Mouse (Mus musculus) embryonic facial prominence, embryonic 13.5 days (tissue): ENCODE results near the gene Cdr2. TPM values are rescaled to one million over a fixed set of nuclear protein-coding genes. Genes with fewer than 3 reads are reported as not detected.
"Not testable (repeated sequence)": the region's sequence is repeated elsewhere in the genome, so short reads cannot be mapped to it uniquely, and the experiment has no call there.

Source experiments
- ATAC-seq: fragments of 200-750 bp; cut with Nextera tagmentation; 2 replicates; pipeline ENCODE4 v1.8.0; 2017; ENCODE audit warnings: low read depth; ENCODE audit not compliant: insufficient number of reproducible peaks, insufficient read depth, low FRiP score, low TSS enrichment
- H3K27ac ChIP-seq: fragments of 300-500 bp; sonication (generic); 2 replicates; pipeline ENCODE4 v1.5.1; 2015; ENCODE audit warnings: moderate library complexity, mild to moderate bottlenecking, inconsistent platforms
- H3K27me3 ChIP-seq: fragments of 300-500 bp; sonication (generic); 2 replicates; pipeline ENCODE4 v1.6.1; 2015; ENCODE audit warnings: mild to moderate bottlenecking, inconsistent platforms
- H3K36me3 ChIP-seq: fragments of 300-500 bp; sonication (generic); 2 replicates; pipeline ENCODE4 v1.6.1; 2015; ENCODE audit warnings: mild to moderate bottlenecking, inconsistent platforms
- H3K4me1 ChIP-seq: fragments of 300-500 bp; sonication (generic); 2 replicates; pipeline ENCODE4 v1.6.1; 2015; ENCODE audit warnings: inconsistent platforms
- H3K4me2 ChIP-seq: fragments of 300-500 bp; sonication (generic); 2 replicates; pipeline ENCODE4 v1.6.1; 2015; ENCODE audit warnings: moderate library complexity, mild to moderate bottlenecking, inconsistent platforms
- H3K4me3 ChIP-seq: fragments of 300-500 bp; sonication (generic); 2 replicates; pipeline ENCODE4 v1.5.1; 2015; ENCODE audit warnings: mild to moderate bottlenecking, inconsistent platforms
- H3K9ac ChIP-seq: fragments of 300-500 bp; sonication (generic); 2 replicates; pipeline ENCODE4 v1.6.1; 2015; ENCODE audit warnings: mild to moderate bottlenecking, inconsistent platforms
- H3K9me3 ChIP-seq: fragments of 300-500 bp; sonication (generic); 2 replicates; pipeline ENCODE4 v1.6.1; 2016; ENCODE audit warnings: inconsistent platforms
- WGBS: fragments of 180-500 bp; shearing (Covaris S2); methylation state at CpG from one replicate; pipeline ENCODE4 v1.1.7; 2015; ENCODE audit warnings: mixed read lengths; 5-methylcytosine and 5-hydroxymethylcytosine counted together
- polyA plus RNA-seq: library from polyadenylated mRNA; unstranded; fragments of >200 nt; fragmentation: Nextera tagmentation; extraction: Ambion mirVana; gene quantifications from 2 replicates; pipeline ENCODE4 v1.2.1, GENCODE M21; 2015

Gene Cdr2
- polyA plus RNA-seq, 1 experiment from 2014 or later, result 10.5 TPM

DNA sequence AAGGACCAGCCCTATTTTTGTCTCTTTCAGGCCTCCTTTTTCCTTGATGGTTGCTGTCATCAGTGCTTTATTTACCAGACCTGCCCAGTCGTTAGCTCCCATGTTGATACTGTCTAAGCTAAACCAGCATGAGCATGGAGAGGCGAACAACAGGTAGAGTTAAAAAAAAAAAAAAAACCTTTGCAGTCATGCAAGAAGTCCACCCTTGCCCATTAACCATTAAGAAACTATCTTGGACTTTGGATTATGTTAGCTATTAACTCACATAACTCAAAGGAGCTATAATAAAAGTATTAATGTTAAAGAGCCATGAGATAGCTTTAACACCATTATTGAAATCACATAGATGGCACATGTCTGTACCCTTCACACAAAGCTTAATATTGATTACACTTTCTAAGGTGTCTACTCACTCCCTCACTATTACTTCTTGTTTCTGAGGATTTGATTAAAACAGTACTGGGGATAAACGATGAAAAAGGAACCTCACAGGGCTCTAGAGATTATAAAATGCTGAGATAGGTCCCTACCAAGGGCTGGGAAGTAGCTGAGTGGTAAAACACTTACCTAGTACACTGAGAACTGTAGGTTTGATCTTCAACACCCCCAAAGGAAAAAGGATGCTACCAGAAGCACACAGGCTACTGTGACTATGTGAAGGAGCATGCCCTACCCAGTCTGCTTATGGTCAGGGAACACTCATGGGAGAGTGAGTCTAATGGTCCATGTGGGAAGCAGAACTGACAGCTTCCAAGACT, 18.1 kb upstream of the Cdr2 start:
- 69% methylated on average over 3 of the region's 3 CpGs for whole genome bisulfite sequencing
- H3K4me2 ChIP-seq, result no peak overlapping the region
- no peak for ATAC-seq
- H3K9ac ChIP-seq, result no peak overlapping the region
- no peak overlapping the region for H3K4me3 ChIP-seq
- H3K36me3 ChIP-seq, result no peaks in the 10 kb centered on the region
- no peaks in the 10 kb centered on the region for H3K4me1 ChIP-seq
- H3K9me3 ChIP-seq, result no peaks in the 10 kb centered on the region
- no peak overlapping the region for H3K27ac ChIP-seq
- H3K27me3 ChIP-seq, result no peaks in the 10 kb centered on the region

- 70% methylated on average over 2 of the region's 2 CpGs for WGBS
- H3K9me3 ChIP-seq, result no peaks in the 10 kb centered on the region
- H3K27ac ChIP-seq, result no peak overlapping the region
- no peak overlapping the region for H3K9ac ChIP-seq
- no peaks in the 10 kb centered on the region for H3K36me3 ChIP-seq
- no peaks in the 10 kb centered on the region for H3K4me1 ChIP-seq
- H3K27me3 ChIP-seq, result no peaks in the 10 kb centered on the region
- H3K4me2 ChIP-seq, result no peak overlapping the region
- no peak overlapping the region for H3K4me3 ChIP-seq
- no peak for ATAC-seq
Observed at GRCm38 (mm10) chr7:120999021-120999530, 17.0 kb upstream of the Cdr2 start.

GRCm38 (mm10) chr7:120991191-120991590, 9.1 kb upstream of the Cdr2 start:
- no peaks in the 10 kb centered on the region for H3K9me3 ChIP-seq
- H3K27ac ChIP-seq, result no peak overlapping the region
- no peak overlapping the region for H3K4me2 ChIP-seq
- no peak for ATAC-seq
- no peak overlapping the region for H3K4me3 ChIP-seq
- WGBS, result 68% methylated on average over 8 of the region's 8 CpGs
- no peak overlapping the region for H3K9ac ChIP-seq
- H3K27me3 ChIP-seq, result no peaks in the 10 kb centered on the region
- H3K36me3 ChIP-seq, result no peaks in the 10 kb centered on the region
- H3K4me1 ChIP-seq, result no peaks in the 10 kb centered on the region

DNA sequence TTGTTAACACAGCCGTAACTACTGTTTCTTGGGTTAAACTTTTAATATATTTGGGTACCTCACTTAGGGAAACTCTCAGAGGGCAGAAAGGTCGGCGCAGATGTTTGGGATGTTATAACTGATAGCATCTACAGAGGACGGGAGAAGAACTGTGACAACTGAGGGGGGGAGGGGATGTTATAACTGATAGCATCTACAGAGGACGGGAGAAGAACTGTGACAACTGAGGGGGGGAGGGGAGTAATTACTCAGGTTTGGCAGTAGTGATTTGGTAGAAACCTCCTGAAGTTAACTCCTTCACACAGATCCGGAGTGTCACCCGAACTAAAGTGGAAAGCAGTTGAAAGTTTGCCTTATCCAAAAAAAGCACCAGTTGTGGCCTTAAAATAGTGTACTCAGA, 856 bp upstream of the Cdr2 start:
- Histone ChIP-seq H3K36me3 (no peaks in the 10 kb centered on the region), H3K27ac (peak overlapping the region; percentile 80; the same call in 1 of the 2 replicates), H3K9me3 (no peaks in the 10 kb centered on the region), H3K27me3 (no peaks in the 10 kb centered on the region), H3K4me2 (peak overlapping the region; percentile 84), H3K4me3 (peak overlapping the region; percentile 91), H3K9ac (peak overlapping the region; percentile 83), H3K4me1 (peaks cover 25% of the 10 kb centered on the region)
- 8% methylated on average over 7 of the region's 7 CpGs for WGBS
- ATAC-seq, result no peak

DNA sequence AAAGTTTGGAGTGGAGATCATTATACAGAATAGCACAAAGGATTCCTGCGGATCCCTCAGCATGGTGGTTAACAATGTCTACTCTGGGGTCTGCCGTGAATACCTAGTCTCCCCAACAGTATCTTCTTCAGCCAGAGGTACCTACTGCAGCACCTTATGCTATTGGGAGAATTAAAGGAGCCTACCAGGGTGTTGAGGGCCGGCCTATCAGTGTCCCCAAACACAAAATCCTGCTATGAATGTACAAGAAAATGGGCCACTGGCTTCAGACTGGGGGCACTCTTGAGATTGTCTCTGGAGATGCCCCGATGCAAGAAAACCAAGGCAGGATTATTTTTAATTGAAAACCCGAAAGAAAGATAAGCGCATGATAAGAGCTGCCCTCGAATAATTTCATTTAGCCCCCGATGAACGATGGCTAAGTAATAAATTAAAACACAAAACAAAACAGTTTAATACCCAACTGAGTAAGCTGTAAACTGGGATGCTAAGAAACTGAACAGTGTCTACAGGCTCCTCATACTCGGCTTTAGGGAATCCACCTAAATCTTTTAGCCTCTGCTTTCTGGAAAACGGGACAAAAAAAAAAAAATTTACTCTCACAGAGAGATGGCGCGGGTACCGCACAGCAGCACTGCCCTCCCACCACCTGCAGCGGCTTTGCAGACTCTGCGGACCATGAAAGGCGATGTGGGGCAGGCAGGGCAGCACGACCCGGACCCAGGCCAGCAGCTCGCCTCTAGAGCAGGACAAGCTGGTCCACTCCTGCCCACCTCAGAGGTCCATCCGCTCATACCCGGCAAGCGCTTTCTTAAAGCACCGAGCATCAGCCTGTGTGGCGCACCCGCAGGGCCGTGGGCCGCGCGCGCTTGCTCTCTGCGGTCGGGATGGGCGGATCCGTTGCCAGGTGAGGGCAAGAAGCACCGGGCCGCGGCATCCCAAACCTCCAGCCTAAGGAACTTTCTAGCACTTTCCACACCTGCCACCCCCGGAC, 884 bp downstream of the Cdr2 start:
- H3K36me3 ChIP-seq, result no peaks in the 10 kb centered on the region
- peak overlapping the region; percentile 91 for H3K4me3 ChIP-seq
- ATAC-seq, result no peak; the same call in 1 of the 2 replicates
- peaks cover 33% of the 10 kb centered on the region for H3K4me1 ChIP-seq
- H3K9me3 ChIP-seq, result no peaks in the 10 kb centered on the region
- WGBS, result 5% methylated on average over 39 of the region's 39 CpGs
- peak overlapping the region; percentile 84 for H3K4me2 ChIP-seq
- H3K27me3 ChIP-seq, result no peaks in the 10 kb centered on the region
- H3K9ac ChIP-seq, result peak overlapping the region; percentile 84
- 0 out of 2 replicates have a peak overlapping the region, but pooled peaks have one; percentile 72 for H3K27ac ChIP-seq

GRCm38 (mm10) chr7:120980041-120980440, 2.1 kb downstream of the Cdr2 start:
- H3K4me1 ChIP-seq, result peaks cover 35% of the 10 kb centered on the region
- no peaks in the 10 kb centered on the region for H3K27me3 ChIP-seq
- no peak overlapping the region for H3K4me3 ChIP-seq
- H3K9me3 ChIP-seq, result no peaks in the 10 kb centered on the region
- H3K27ac ChIP-seq, result no peak overlapping the region
- WGBS, result 89% methylated on average over 4 of the region's 4 CpGs
- no peaks in the 10 kb centered on the region for H3K36me3 ChIP-seq
- ATAC-seq, result no peak
- H3K4me2 ChIP-seq, result no peak overlapping the region; the same call in 1 of the 2 replicates
- H3K9ac ChIP-seq, result no peak overlapping the region

DNA sequence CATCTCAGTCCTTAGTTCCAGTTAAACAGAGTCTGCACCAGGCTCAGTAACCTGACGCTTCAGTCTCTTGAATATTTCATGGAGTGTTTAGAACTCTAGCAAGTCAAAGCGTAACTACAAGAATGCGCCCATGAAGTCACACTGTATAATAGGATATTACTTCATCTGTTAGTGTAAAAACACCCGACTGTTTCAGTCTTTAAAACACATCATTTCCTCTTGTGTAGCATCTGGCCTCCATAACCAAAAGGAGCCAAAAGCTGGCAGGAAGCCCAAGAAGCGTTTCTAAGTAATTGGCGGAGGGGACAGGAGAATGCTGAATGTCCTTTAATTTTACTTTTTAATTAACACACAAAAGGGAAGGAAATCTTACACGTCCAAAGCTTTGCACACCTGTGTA, 5.0 kb downstream of the Cdr2 start:
- WGBS, result 34% methylated on average over 7 of the region's 7 CpGs
- no peaks in the 10 kb centered on the region for H3K36me3 ChIP-seq
- H3K4me1 ChIP-seq, result peaks cover 29% of the 10 kb centered on the region
- no peaks in the 10 kb centered on the region for H3K9me3 ChIP-seq
- H3K9ac ChIP-seq, result no peak overlapping the region
- no peaks in the 10 kb centered on the region for H3K27me3 ChIP-seq
- no peak for ATAC-seq
- H3K4me3 ChIP-seq, result no peak overlapping the region
- H3K4me2 ChIP-seq, result no peak overlapping the region
- H3K27ac ChIP-seq, result no peak overlapping the region

- WGBS, result 71% methylated on average over 3 of the region's 3 CpGs
Observed at GRCm38 (mm10) chr7:120974001-120974400, 8.1 kb downstream of the Cdr2 start.

GRCm38 (mm10) chr7:120972471-120972870, 9.6 kb downstream of the Cdr2 start:
- H3K27me3 ChIP-seq, H3K4me3 ChIP-seq, H3K9me3 ChIP-seq, H3K4me2 ChIP-seq, ATAC-seq, H3K9ac ChIP-seq, H3K4me1 ChIP-seq, H3K27ac ChIP-seq: not testable (repeated sequence)
- H3K36me3 ChIP-seq, result peaks cover 14% of the 10 kb centered on the region; the same call in 1 of the 2 replicates
- 46% methylated on average over 2 of the region's 2 CpGs for WGBS

More at GRCm38 (mm10) chr7:120974001-120974400, 8.1 kb downstream of the Cdr2 start:
- Histone ChIP-seq H3K9me3 (no peaks in the 10 kb centered on the region), H3K9ac (no peak overlapping the region), H3K4me2 (no peak overlapping the region), H3K4me1 (peaks cover 14% of the 10 kb centered on the region), H3K27me3 (no peaks in the 10 kb centered on the region), H3K27ac (no peak overlapping the region), H3K4me3 (no peak overlapping the region), H3K36me3 (peaks cover 5% of the 10 kb centered on the region; the same call in 1 of the 2 replicates)
- no peak for ATAC-seq

- no peak for ATAC-seq
- WGBS, result 87% methylated on average over 5 of the region's 5 CpGs
- no peaks in the 10 kb centered on the region for H3K9me3 ChIP-seq
Observed at GRCm38 (mm10) chr7:120970112-120970511, 12.0 kb downstream of the Cdr2 start.

GRCm38 (mm10) chr7:120969221-120969620, 12.9 kb downstream of the Cdr2 start:
- H3K9me3 ChIP-seq, result no peaks in the 10 kb centered on the region
- no peaks in the 10 kb centered on the region for H3K27me3 ChIP-seq
- H3K27ac ChIP-seq, result no peak overlapping the region
- H3K36me3 ChIP-seq, result peaks cover 17% of the 10 kb centered on the region; the same call in 1 of the 2 replicates
- no peak overlapping the region for H3K4me3 ChIP-seq
- no peaks in the 10 kb centered on the region for H3K4me1 ChIP-seq
- 90% methylated on average over 7 of the region's 7 CpGs for WGBS
- no peak for ATAC-seq
- H3K9ac ChIP-seq, result no peak overlapping the region
- no peak overlapping the region for H3K4me2 ChIP-seq

More at GRCm38 (mm10) chr7:120970112-120970511, 12.0 kb downstream of the Cdr2 start:
- Histone ChIP-seq H3K9ac (no peak overlapping the region), H3K4me1 (no peaks in the 10 kb centered on the region), H3K36me3 (peaks cover 17% of the 10 kb centered on the region; the same call in 1 of the 2 replicates), H3K27ac (no peak overlapping the region), H3K4me3 (no peak overlapping the region), H3K4me2 (no peak overlapping the region), H3K27me3 (no peaks in the 10 kb centered on the region)
